Mouse (Mus musculus) 416B (cell line): ENCODE measurements around the gene Palld.

ENCODE experiments used
- DNase-seq: peaks from one replicate; pipeline ENCODE4 v3.0.0; 2011; ENCODE audit warnings: low read depth

Gene Palld

DNA sequence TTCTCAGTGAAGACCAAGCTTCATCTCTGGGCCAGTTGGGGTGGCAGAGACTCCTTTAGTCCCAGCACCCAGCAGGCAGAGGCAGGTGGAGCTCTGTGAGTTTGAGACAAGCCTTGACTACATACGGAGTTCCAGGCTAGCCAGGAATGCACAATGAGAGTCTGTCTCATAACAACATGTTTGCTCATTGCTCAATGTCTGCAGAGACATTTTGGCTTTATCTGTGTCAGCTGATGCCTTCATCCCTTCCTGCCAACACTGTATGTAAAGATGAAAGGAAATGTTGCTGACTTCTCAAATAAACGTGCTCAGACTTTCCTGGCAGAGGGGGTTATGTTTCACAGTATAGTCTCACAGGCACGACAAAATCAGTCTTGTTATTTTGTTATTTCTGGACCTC is 401.6 kb downstream of the Palld start:
- DNase-seq, result no peak

GRCm38 (mm10) chr8:61499035-61499434 is 403.5 kb downstream of the Palld start:
- DNase-seq, result peak; percentile 26

DNA sequence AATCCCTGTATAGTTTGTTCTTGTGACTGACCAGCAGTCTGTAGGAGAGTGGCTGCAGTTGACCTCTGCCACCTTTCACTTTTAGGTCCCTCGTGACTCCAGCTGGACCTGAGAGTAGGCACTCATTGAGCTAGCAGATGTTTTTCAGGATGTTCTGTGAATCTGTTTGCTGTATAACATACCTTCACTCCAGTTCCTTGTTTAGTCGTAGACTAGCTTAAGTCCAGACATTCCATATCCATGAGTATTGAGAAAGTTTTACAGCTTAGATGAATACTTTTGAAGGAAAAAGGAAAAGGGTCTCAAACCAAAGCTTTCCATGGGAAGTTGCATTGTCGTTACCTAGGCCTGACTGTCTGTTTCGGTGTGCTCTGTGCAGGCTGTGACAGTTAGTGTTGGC is 405.4 kb downstream of the Palld start:
- no peak for DNase-seq

GRCm38 (mm10) chr8:61488631-61489030 is 413.9 kb downstream of the Palld start:
- DNase-seq, result no peak

GRCm38 (mm10) chr8:61487597-61488156 is 414.8 kb downstream of the Palld start, which contains the start of gene Cbr4:
Gene Cbr4, plus strand, starts transcription at chr8:61487734.
- peak; percentile 96 for DNase-seq

DNA sequence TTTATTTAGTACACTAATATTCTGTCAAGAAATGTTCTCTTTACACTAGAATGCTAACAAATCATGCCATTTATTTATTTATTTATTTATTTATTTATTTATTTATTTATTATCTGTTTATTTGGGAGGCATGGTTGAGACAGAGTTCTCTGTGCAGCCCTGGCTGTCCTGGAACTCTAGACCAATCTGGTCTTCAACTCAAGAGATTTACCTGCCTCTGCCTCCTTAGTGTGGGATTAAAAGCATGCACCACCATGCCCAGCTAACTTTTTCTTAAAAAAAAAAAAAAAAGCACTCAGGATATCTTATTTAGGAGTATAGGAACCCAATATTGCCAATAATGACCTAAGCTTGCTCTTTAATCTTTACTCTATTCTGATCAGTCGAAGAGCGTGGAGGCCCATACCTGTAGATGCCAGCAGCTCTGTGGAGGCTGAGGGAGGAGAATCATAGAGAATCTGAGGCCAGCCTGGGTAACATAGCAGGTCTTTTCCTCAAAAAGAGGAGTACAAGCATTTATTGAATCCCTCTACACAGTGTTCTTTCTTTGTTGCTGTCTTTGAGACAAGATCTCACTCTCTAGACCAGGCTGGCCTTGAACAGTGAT is 415.5 kb downstream of the Palld start:
- DNase-seq, result no peak

DNA sequence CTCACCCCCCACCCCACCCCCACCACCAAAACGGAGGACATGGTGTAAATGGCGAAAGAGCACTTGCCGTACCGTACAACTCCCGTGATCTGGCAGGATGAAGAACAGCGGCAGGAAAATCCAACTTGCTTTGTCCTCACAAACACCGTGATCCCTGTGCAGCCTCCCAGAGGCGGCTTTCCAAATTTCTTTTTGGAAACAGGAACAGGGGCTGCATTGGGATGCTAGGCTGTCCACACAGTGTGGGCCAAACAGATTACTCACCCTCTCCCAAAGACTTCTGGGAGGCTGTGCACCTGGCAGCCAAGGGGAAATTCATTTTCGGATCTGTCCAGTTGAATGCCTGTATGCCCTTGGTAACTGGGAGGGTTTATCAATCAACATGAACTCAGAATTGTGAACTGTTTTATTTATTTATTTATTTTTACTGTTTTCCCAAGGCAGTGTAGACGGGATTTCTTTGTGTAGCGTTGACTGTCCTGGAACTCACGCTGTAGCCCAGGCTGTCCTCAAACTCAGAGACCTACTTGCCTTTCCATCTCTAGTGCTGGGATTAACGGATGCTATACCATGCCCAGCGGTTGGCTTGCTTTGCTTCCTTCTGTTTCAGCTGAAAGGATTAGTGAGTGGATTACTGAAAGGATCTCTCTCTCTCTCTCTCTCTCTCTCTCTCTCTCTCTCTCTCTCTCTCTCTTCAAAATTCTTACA is 422.1 kb downstream of the Palld start:
- no peak for DNase-seq

DNA sequence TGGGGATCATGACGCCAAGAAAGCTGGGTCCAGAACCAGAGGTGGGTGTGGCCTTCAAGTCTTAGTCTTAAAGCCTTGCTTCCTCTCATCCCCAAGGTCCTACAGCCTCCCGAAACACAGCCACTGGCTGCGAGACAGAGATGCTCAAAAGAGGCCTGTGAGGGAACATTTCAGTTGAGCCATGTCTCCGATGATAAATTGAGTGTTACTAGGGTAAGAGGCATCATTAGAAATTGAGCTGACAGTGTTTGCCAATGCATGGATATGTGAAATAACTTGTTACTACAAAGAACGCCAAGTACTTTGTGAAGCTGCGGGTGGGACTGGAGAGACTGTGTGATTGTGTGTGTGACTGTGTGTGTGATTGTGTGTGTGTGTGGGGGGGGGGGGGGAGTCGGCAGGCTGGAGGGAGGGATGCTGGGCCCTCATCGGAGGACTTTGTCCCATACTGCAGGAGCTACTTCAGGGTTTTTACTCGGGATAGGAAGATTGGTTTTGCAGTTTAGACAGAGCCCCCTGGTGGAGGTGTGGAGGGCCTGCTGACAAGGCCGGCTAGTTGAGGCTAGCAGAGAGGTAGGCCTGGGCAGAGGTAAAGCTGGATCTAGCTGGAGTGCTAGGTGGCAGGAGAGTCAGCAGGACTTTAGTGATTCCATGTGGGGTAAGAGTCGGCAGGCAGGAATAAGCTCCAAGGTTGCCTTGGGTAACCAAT is 422.8 kb downstream of the Palld start:
- DNase-seq, result peak; percentile 66

DNA sequence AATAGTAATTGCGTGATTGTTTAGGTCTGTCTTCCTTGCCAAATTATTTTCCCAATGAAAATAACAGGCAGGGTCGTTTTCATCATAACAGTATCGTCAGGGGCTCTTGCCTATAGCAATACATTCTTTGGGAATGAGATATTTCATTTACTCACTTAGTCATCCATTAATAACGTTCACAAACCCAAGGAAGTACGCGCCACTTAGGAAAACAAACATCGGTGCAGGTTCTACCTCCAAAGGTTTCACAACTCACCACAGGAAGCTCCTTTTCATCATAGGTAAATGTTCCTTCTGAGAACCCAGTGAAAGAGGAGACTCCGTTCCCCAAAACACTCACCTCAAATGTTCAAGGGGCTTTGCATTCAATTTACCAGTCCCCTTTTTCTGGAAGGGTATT is 423.7 kb downstream of the Palld start:
- no peak for DNase-seq

DNA sequence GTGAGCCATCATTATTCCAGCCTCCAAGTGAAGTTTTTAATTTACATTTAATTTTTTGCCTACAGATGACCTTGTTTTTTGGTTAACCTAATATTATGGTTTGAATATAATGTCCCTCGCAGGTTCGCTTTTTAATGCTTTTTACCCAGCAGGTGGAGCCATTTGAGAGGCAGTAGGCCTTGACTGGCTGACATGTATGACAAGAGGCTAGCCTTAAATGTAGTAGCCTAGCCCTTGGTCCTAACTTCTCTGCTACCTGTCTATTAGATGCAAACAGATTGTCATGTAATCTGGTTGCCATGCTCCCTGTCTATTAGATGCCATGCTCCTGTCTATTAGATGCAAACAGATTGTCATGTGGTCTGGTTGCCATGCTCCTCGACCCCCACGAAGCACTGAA is 424.3 kb downstream of the Palld start:
- DNase-seq, result peak; percentile 43

GRCm38 (mm10) chr8:61476160-61476559 is 426.3 kb downstream of the Palld start:
- no peak for DNase-seq

DNA sequence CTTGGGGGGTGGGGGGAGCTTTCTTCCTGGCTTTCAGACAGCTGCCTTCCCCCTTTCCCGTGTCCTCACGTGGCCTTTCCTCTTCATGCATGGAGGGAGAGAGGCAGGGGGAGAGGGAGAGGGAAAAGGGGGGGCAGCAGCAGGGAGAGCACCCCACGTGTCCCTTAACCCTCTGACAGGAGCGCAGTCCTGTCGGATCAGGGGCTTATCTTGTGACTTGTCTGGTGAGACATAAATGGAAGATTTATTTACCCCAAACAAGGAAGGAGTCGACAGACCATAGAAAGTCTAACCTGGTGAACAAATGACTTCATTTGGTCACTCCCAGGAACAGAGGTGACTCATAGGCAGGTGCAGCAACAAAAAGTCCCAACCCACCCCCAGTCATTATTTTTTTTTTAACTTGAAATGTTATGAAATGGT is 427.2 kb downstream of the Palld start:
- DNase-seq, result no peak

GRCm38 (mm10) chr8:61470213-61470612 is 432.3 kb downstream of the Palld start:
- no peak for DNase-seq

GRCm38 (mm10) chr8:61467553-61467815 is 435.0 kb downstream of the Palld start:
- DNase-seq, result no peak

GRCm38 (mm10) chr8:61466696-61467552 is 435.6 kb downstream of the Palld start:
- DNase-seq, result no peak

DNA sequence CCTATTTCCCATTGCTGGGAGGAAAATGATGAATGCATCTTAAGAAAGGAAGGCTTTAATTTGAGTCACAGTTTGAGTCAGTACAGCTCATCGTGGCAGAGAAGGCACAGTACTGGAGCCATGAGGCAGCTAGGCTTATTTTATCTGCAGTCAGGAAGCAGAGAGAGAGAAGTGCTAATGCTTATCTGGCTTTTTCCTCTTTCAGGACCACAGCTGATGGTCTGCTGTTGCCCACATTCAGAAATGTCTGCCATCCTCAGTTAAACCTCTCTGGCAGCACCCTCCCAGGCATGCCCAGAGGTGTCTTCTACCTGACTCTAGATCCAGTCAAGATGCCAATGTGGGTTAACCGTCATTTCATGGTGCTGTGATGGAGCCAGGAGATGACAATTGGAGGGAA is 438.1 kb downstream of the Palld start:
- peak; percentile 21 for DNase-seq

DNA sequence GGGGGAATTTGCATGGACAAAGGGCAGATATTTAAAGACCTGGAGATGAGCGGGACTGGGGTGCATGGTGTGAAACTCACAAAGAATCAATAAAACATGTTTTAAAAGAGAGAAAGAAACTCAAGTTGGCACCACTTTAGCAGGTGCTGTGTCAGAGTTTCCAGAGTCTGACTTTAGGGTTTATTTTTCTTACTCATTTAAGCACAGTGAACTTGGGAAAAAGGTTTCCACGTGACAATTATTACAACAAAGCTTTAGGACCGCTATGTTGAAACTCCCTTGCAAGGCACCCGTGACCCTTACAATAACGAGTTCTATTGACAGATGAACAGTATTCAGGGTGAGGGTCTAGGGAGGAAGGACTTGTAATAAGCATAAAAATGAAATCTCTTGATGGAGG is 440.3 kb downstream of the Palld start:
- DNase-seq, result no peak
